Mouse (Mus musculus) Patski (cell line): ENCODE data around the gene Sectm1b. TPM values are rescaled to one million over a fixed set of nuclear protein-coding genes. Genes with fewer than 3 reads are reported as not detected.

ENCODE experiments used
- ATAC-seq: fragments of 100-300 bp; one replicate; pipeline ENCODE4 v1.8.0; 2021
- CTCF ChIA-PET: fragments of 350-600 bp; sonication (Branson Sonifier 250); formaldehyde crosslinking; loops from one replicate; lab custom pipeline; 2022; ENCODE audit warnings: inconsistent platforms; lab: Charles Lee
- POLR2A ChIA-PET: fragments of 350-600 bp; sonication (Branson Sonifier 250); formaldehyde crosslinking; loops from one replicate; lab custom pipeline; 2022; ENCODE audit warnings: antibody characterized with exemption, inconsistent platforms; lab: Charles Lee
- DNase-seq: peaks from one replicate; pipeline ENCODE4 v3.0.0-alpha.2; 2011; ENCODE audit warnings: low read depth, low spot score
- H3K27me3 ChIP-seq: fragments of 371-371 bp; one replicate; pipeline ENCODE4 v1.5.1; 2021
- CTCF ChIP-seq: fragments of 100-300 bp; IDR thresholded peaks from one replicate; pipeline ENCODE4 v1.5.1; 2021
- in situ Hi-C: fragments of 300-500 bp; cut with MboI; formaldehyde crosslinking; loops from 3 replicates; pipeline ENCODE4 v1.11.1; 2018; ENCODE audit warnings: low pct_unique_long_range_greater_than_20kb, mixed read lengths
- polyA plus RNA-seq: library from polyadenylated mRNA; unstranded; gene quantifications from one replicate; pipeline ENCODE4 v1.2.3, GENCODE M21; 2021

Gene Sectm1b
- polyA plus RNA-seq, 1 experiment from 2014 or later: 1.9 TPM

DNA sequence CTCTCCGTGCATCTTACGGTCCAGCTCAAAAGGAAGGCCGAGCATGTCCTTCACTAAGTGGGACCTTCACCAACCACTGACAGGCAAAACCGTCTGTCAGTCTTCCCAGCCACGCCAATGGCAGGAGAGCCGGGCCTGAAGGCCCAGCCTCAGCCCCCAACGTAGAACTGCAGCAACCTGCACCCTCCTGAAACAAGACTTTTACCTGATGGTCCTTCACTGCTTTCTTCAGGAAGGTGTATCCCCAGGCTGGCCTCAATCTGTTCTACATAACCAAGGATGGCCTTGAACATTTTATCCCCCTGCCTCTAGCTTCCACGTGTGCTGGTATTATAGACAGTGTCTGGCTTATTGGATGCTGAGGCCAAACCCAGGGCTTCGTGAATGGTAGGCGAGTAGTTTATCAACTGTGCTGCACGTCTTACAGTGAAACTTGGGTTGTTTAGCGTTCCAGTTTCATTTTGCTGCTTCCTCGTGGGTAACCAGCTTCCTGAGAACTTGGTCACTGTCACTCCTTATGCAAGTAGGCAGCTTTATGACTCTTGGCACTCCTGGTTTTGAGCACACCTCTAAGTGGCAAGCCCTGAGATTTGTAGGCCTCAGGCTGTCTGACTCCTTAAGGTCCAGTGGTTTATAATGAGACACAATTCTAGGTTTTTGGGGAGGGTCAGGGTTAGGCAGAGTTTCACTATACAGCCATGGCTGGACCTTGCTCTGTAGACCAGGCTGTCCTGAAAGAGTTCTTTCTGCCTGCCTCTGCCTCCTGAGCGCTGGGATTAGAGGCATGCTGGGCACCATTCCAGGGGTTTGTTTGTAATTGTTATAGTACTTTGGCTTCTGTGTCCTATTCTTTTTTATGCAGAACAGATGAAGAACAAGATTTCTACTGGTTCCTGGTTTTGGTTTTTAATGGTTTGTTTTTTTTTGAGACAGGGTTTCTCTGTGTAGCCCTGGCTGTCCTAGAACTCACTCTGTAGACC, 29.5 kb upstream of the Sectm1b start:
- ChIA-PET POLR2A (no interaction called here), CTCF (interaction anchor here (0.8 to 1.8 kb wide), 3 partner anchors 15 to 28 kb away, joined by 3 to 5 read pairs (median 3); no protein-coding TSS in a partner anchor)
- no peak for TF ChIP-seq CTCF
- ATAC-seq (no peak), DNase-seq (no peak)
- in situ Hi-C loops: no loop called here
- no peaks in the 10 kb centered on the region for H3K27me3 ChIP-seq

DNA sequence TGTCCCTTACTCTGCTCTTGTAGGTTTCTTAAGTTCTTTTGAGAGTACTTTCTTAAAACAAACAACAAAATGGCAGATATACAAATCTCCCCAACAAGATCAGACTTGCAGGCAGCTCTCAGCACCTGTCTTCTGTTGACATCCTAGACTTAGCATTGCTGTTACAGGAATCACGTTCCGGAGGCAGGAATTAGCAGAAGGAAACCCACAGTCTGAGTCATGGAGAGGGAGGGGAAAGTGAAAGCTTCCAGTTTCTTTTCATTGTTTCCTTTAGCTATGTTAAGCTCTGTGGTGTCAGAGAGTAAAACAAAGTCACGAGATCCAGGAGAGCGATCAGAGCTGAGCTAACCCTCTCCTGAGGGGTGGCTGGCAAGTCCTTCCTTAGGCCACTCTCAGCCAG, 27.6 kb upstream of the Sectm1b start:
- in situ Hi-C loops: no loop called here
- no peaks in the 10 kb centered on the region for H3K27me3 ChIP-seq
- POLR2A ChIA-PET: no interaction called here
- CTCF ChIA-PET: interaction anchor here (1.1 kb wide), 1 partner anchor 40 kb away, joined by 4 read pairs; no protein-coding TSS in a partner anchor
- ATAC-seq (no peak), DNase-seq (no peak)
- no peak for TF ChIP-seq CTCF

- ChIA-PET CTCF (no interaction called here), POLR2A (no interaction called here)
- no peak for TF ChIP-seq CTCF
- in situ Hi-C loops: no loop called here
- H3K27me3 ChIP-seq: no peaks in the 10 kb centered on the region
- DNase-seq (no peak), ATAC-seq (no peak)
Observed at GRCm38 (mm10) chr11:121089756-121090546, 26.6 kb upstream of the Sectm1b start.

- TF ChIP-seq CTCF: no peak
- DNase-seq: no peak
- no peak for ATAC-seq
- no peaks in the 10 kb centered on the region for H3K27me3 ChIP-seq
- in situ Hi-C loops: no loop called here
- POLR2A ChIA-PET: no interaction called here
- CTCF ChIA-PET: no interaction called here
Observed at GRCm38 (mm10) chr11:121088997-121089396, 25.6 kb upstream of the Sectm1b start.

GRCm38 (mm10) chr11:121086296-121086695, 22.9 kb upstream of the Sectm1b start:
- in situ Hi-C loops: no loop called here
- DNase-seq (peak; percentile 63), ATAC-seq (peak; percentile 28)
- ChIA-PET POLR2A (no interaction called here), CTCF (interaction anchor here (1.2 to 1.4 kb wide), 2 partner anchors 10 to 11 kb away, joined by 3 to 4 read pairs; no protein-coding TSS in a partner anchor)
- TF ChIP-seq CTCF: no peak
- no peaks in the 10 kb centered on the region for H3K27me3 ChIP-seq

DNA sequence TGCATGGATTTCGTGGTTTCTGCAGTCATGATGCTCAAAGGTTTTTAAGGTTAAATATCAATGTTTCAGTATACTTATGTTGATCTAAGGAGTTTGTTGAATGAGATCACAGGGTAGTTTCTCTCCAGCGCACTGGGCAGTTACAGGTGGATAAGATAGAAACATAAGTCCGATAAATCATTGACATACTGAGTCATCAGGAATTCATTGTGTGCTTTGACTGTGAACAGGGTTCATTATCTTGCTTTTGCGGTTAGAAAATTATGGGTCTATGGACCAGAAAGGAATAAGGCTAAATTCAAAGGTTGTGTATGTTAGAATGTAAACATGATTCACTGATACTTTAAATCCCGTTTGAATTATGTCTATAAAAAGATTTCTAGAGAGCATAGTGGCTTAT, 21.8 kb upstream of the Sectm1b start:
- H3K27me3 ChIP-seq: no peaks in the 10 kb centered on the region
- TF ChIP-seq CTCF: no peak
- in situ Hi-C loops: no loop called here
- CTCF ChIA-PET: no interaction called here
- peak; percentile 48 for DNase-seq
- ATAC-seq: peak; percentile 44
- POLR2A ChIA-PET: interaction anchor here (0.7 kb wide), 1 partner anchor 174 kb away, joined by 3 read pairs; no protein-coding TSS in a partner anchor

DNA sequence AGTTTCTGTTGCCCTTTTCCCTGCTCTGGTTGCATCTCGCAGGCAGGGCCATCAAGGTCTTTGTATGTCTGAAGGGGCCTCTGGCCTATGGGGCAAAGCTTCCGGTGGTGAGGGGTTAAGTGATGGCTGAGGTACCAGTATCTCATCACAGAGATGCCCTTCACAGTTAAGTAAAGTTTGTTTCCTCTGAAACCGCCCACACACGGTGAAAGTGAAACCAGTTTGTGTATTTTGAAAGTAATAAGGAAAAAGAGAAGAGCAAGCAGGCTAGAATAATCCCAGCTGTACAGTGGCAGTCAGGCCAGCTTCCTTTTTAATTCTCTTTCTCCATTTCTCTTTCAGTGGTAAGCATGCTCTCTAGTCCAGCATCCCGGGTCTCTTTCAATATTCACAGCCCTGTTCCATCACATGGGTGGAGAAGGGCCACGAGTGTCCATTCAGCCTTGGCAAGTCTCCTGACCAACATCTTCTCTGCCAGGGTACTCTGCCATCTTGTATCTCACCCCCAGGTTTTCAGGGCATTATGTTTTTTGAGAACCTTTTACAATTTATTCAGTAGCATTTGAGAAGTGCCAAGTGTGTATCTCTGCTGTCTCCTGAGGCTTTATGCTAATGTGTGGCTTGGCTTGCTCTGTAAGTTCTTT, 19.6 kb upstream of the Sectm1b start:
- no peak for ATAC-seq
- POLR2A ChIA-PET: no interaction called here
- in situ Hi-C loops: no loop called here
- TF ChIP-seq CTCF: no peak
- CTCF ChIA-PET: no interaction called here
- DNase-seq: no peak
- H3K27me3 ChIP-seq: no peaks in the 10 kb centered on the region

- TF ChIP-seq CTCF: no peak
- in situ Hi-C loops: no loop called here
- CTCF ChIA-PET: no interaction called here
- POLR2A ChIA-PET: no interaction called here
- no peak for ATAC-seq
- H3K27me3 ChIP-seq: no peaks in the 10 kb centered on the region
- no peak for DNase-seq
Observed at GRCm38 (mm10) chr11:121082250-121082649, 18.9 kb upstream of the Sectm1b start.

- no peak for ATAC-seq
- in situ Hi-C loops: no loop called here
Observed at GRCm38 (mm10) chr11:121081120-121081519, 17.8 kb upstream of the Sectm1b start, which contains the start of gene Sectm1a. Sectm1a (minus strand) TSS chr11:121081220.

DNA sequence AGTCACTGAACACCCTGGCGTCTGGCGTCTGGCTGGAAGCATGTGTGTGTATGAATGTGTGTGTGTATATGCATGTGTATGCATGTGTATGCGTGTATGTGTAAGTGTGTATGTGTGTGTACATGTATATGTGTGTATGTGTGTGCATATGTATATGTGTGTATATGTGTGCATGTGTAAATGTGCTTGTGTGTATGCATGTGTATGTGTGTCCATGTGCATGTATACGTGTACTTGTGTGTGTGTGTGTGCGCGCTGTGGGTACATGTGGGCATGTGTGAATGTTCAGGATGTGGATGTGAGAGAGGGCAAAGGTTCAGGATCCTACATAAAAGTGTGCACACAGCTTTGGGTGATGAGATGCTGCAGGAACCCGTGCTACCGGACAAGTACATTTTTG, 17.0 kb upstream of the Sectm1b start:
- H3K27me3 ChIP-seq: peaks cover 4% of the 10 kb centered on the region
- in situ Hi-C loops: no loop called here
- ChIA-PET CTCF (interaction anchor here (1.0 to 2.1 kb wide), 4 partner anchors 11 to 32 kb away, joined by 3 to 5 read pairs (median 3); no protein-coding TSS in a partner anchor), POLR2A (no interaction called here)
- ATAC-seq (no peak), DNase-seq (no peak)
- TF ChIP-seq CTCF: no peak

More at GRCm38 (mm10) chr11:121081120-121081519, 17.8 kb upstream of the Sectm1b start, which contains the start of gene Sectm1a:
- peaks cover 2% of the 10 kb centered on the region for H3K27me3 ChIP-seq
- CTCF ChIA-PET: interaction anchor here (1.0 to 2.1 kb wide), 3 partner anchors 12 to 31 kb away, joined by 3 to 5 read pairs (median 3); no protein-coding TSS in a partner anchor
- no peak for DNase-seq
- POLR2A ChIA-PET: no interaction called here
- no peak for TF ChIP-seq CTCF
